Mouse (Mus musculus): ENCODE results near the gene Rars.
A peak's percentile ranks its signal among the peaks of the same experiment; 100 is the strongest.
"Not testable (repeated sequence)": the region's sequence is repeated elsewhere in the genome, so short reads cannot be mapped to it uniquely, and the experiment has no call there.

Rars gene

GRCm38 (mm10) chr11:35852731-35853130 is 18.4 kb upstream of the Rars start:
- H3K36me3 ChIP-seq (ENCODE audit: control insufficient read depth, insufficient read depth, low read length, poor library complexity, severe bottlenecking), result no peaks in the 10 kb centered on the region
- peak; percentile 83 for DNase-seq (ENCODE audit: low read depth, low spot score)
- H3K27me3 ChIP-seq (ENCODE audit: control insufficient read depth, insufficient read depth, low read length, poor library complexity, severe bottlenecking), result no peaks in the 10 kb centered on the region

DNA sequence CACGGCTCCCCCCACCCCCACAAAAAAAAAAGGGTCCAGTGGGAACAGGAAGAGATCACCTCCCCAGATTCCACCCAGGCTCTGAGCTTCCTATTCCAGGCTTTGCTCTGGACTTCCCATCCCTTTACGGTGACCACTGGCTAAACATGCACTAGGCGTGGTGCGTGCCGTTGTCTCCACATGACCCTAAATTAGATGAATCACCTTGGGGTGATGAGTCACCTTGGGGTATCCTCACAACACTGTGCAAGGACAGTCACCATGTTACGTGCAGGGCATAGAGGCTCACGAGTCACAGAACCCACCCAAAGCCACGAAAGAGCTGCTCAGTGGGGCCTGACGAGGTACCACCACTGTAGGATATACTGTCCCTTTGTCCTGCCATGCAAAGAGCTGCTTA is 10.0 kb upstream of the Rars start:
- DNase-seq (ENCODE audit: low read depth, low spot score), result no peak
- no peaks in the 10 kb centered on the region for H3K27me3 ChIP-seq (ENCODE audit: control insufficient read depth, insufficient read depth, low read length, poor library complexity, severe bottlenecking)
- H3K36me3 ChIP-seq (ENCODE audit: control insufficient read depth, insufficient read depth, low read length, poor library complexity, severe bottlenecking), result no peaks in the 10 kb centered on the region

- peak; percentile 39 for DNase-seq (ENCODE audit: low read depth, low spot score)
- not testable (repeated sequence) for H3K36me3 ChIP-seq (ENCODE audit: control insufficient read depth, insufficient read depth, low read length, poor library complexity, severe bottlenecking); H3K27me3 ChIP-seq (ENCODE audit: control insufficient read depth, insufficient read depth, low read length, poor library complexity, severe bottlenecking)
These were observed 8.3 kb upstream of the Rars start for GRCm38 (mm10) chr11:35842560-35842959.

DNA sequence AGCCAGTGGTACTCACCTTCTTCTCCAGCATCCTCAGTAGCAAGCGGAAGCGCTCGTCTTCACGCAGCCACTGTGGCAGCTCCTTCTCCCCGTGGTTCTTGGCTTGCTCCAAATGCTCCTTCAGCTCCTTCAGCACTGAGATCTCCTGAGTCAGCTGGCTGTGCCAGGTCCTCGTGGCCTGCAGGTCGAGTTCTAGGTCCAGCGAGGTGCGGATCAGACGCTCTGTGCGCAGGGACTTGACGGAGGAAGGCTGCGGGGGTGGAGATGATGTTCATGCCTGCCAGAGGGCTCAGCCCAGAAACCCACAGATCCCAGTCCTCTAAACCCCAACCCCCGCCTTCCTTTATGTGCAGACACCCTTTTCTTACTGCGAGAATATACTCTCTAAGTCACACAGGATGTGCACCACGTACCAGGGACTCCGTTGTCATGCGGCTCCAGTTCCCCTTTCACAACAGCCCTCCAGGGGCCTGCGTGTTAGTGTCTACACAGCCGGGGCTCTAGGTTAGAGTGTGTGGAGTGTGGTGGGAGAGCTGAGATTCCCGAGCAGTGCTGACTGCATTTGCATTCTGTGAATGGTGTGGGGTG is 7.5 kb upstream of the Rars start:
- DNase-seq (ENCODE audit: low read depth, low spot score), result peak; percentile 76
- Histone ChIP-seq H3K27me3 (ENCODE audit: control insufficient read depth, insufficient read depth, low read length, poor library complexity, severe bottlenecking) (no peaks in the 10 kb centered on the region), H3K36me3 (ENCODE audit: control insufficient read depth, insufficient read depth, low read length, poor library complexity, severe bottlenecking) (no peaks in the 10 kb centered on the region)

DNA sequence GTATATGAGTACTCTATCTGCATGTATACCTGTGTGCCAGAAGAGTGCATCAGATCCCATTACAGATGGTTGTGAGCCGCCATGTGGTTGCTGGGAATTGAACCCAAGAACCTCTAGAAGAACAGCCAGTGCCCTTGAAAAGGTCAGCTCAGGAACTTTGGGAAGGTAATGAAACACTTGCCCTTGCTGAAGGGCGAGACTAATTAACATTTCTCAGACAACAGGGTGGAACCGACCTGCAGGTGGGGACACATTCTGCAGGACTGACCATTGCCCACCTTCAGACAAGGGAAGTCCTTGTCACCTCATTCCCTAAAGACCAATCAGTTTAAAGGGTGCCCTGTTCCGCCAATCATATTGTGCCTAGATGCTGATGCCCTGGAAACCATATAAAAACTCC is 6.5 kb upstream of the Rars start:
- not testable (repeated sequence) for H3K27me3 ChIP-seq (ENCODE audit: control insufficient read depth, insufficient read depth, low read length, poor library complexity, severe bottlenecking); H3K36me3 ChIP-seq (ENCODE audit: control insufficient read depth, insufficient read depth, low read length, poor library complexity, severe bottlenecking); DNase-seq (ENCODE audit: low read depth, low spot score)

DNA sequence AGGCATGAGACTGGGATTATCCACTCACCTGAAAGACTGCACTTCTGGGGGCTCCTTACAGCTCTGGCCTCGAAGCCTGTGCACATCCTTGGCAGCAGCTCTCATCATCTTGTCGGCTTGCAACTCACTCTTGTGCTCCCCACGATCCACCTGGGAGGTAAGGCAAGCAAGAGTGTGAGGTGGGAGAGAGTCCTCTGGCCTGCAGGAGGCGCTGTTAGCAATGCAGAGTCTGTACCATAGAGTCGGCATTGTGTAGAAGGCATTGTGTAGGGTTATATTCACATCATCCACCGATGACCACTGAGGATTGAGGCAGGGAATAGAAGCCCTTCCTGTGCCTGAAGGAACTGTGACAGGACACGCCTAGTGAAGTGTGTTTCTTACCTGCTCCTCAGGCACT is 6.0 kb upstream of the Rars start:
- no peaks in the 10 kb centered on the region for H3K27me3 ChIP-seq (ENCODE audit: control insufficient read depth, insufficient read depth, low read length, poor library complexity, severe bottlenecking)
- DNase-seq (ENCODE audit: low read depth, low spot score), result peak; percentile 50
- no peaks in the 10 kb centered on the region for H3K36me3 ChIP-seq (ENCODE audit: control insufficient read depth, insufficient read depth, low read length, poor library complexity, severe bottlenecking)

DNA sequence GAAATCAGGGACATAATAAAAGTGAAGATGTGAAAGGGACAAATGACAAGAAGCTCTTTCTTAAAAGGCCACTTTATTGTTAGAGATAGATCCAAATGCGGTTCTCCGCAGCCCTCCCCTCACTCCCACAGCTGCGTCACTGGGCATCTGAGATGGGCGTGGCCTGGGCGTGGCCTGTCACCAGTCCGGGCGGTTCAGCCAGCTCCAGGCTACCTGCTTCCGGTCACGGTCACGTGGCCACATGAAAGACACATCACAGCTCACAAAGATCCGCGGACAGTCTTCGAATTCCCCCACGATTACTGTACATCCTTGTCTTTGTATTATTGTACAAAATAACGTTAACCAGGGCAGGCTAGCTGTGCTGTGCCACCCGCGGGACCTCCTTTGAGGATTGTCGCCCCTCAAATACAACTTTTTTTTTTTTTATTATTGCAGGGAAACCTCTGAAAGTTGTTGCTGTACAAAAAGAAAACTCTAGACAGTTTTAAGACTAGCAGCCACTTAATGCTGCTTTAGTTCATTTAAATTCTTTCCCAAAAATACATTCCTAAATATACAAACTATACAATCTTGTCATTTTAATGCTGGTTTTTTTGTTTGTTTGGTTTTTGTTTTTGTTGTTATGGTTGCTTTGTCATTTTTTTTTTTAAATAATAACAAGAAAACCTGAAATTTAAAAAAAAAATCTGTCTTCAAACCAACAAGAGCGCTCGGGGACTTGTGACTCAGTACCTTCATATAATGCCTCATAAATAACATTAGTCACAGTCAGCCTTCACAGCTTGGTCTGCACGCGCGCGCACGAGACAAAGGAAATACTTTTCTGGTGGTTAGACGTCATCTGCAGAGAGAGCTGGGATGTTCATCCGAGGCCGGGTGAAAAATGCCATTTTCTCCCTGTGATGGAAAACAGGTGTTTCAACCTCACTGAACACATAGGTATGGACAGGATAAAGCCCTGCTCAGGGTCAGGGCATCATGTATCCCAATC is 4.3 kb upstream of the Rars start:
- no peaks in the 10 kb centered on the region for H3K27me3 ChIP-seq (ENCODE audit: control insufficient read depth, insufficient read depth, low read length, poor library complexity, severe bottlenecking)
- H3K36me3 ChIP-seq (ENCODE audit: control insufficient read depth, insufficient read depth, low read length, poor library complexity, severe bottlenecking), result no peaks in the 10 kb centered on the region
- DNase-seq (ENCODE audit: low read depth, low spot score), result peak; percentile 92

DNA sequence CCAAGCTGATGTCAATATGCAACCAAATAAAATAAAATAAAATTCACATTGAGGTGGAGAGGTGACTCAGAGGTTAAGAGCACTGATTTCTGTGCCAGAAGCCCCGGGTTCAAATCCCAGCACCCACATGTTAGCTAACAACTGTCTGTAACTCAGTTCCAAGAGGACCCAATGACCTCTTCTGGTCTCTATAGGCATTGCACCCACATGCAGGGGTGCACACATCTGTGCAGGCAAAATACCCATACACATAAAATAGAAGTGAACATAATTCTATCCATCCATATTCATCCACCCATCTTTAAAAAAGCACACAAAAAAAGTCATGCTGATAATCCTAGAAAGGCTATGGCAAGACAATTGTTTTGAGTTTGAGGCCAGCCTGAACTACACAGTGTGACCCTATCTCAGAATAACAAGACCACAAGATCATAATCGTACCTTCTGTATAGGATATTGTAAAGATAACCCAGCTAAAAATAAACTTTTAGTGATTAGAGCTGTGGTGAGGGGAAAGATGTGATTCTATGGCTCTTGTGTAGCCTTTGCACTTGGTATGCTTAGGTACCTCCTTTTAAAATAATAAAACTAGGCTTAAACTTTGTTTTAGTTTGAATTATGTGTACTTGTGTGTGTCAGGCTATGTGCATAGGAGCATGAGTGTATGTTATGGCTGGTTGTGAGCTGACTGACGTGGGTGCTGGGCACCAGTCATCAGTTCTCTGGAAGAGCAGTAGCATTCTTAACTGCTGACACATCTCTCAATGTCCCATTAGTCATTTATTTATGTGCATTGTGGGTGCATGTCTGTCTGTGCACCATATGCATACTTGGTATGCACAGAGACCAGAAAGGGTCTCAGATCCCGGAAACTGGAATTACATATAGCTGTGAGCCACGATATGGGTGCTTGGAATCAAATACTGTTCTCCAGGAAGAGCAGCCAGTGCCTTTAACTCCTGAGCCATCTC is 3.1 kb upstream of the Rars start:
- Histone ChIP-seq H3K36me3 (ENCODE audit: control insufficient read depth, insufficient read depth, low read length, poor library complexity, severe bottlenecking) (no peaks in the 10 kb centered on the region), H3K27me3 (ENCODE audit: control insufficient read depth, insufficient read depth, low read length, poor library complexity, severe bottlenecking) (no peaks in the 10 kb centered on the region)
- DNase-seq (ENCODE audit: low read depth, low spot score), result no peak

- DNase-seq (ENCODE audit: low read depth, low spot score), result no peak
- Histone ChIP-seq H3K36me3 (ENCODE audit: control insufficient read depth, insufficient read depth, low read length, poor library complexity, severe bottlenecking) (peaks cover 7% of the 10 kb centered on the region), H3K27me3 (ENCODE audit: control insufficient read depth, insufficient read depth, low read length, poor library complexity, severe bottlenecking) (no peaks in the 10 kb centered on the region)
These were observed 1.0 kb downstream of the Rars start for GRCm38 (mm10) chr11:35833270-35833669.

GRCm38 (mm10) chr11:35832139-35832538 is 2.2 kb downstream of the Rars start:
- Histone ChIP-seq H3K27me3 (ENCODE audit: control insufficient read depth, insufficient read depth, low read length, poor library complexity, severe bottlenecking) (no peaks in the 10 kb centered on the region), H3K36me3 (ENCODE audit: control insufficient read depth, insufficient read depth, low read length, poor library complexity, severe bottlenecking) (peaks cover 13% of the 10 kb centered on the region)
- DNase-seq (ENCODE audit: low read depth, low spot score), result no peak

DNA sequence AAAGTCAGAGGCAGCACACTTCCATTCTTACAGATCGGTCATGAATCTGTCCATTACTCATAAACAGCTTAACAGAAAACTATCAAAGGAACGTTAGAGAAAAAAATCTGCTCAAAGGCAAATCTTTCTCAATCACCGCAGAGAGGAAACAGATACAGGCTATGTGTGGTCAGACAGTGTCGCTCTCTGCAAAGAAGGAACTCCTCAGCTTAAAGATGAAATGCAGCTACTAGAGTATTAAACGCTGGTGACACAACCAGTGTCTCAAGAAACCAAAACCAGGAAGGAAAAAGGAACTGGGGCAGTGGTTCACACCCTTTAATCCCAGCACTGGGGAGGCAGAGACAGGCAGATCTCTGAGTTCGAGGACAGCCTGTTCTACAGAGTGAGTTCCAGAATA is 6.6 kb downstream of the Rars start:
- peaks cover 25% of the 10 kb centered on the region for H3K36me3 ChIP-seq (ENCODE audit: control insufficient read depth, insufficient read depth, low read length, poor library complexity, severe bottlenecking)
- no peaks in the 10 kb centered on the region for H3K27me3 ChIP-seq (ENCODE audit: control insufficient read depth, insufficient read depth, low read length, poor library complexity, severe bottlenecking)
- no peak for DNase-seq (ENCODE audit: low read depth, low spot score)

DNA sequence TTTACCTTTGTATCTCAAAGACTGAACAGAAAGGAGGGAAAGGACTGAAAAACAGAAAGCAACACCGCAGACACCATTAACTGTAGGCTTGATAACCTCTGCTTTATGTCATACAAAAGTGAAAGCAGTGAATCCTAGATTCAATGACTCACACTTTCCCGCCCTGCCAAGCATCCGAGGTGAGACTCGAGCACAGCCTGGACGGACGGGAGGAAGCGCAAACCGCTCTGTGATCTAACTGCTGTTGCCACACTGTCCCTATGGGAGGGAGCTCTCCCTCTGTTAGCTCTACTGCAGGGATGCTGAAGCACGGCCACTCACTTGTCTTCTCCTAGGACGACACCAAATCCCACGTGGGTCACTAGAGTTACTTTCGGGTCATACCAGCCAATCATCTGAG is 18.0 kb downstream of the Rars start:
- no peak for DNase-seq (ENCODE audit: low read depth, low spot score)
- H3K36me3 ChIP-seq (ENCODE audit: control insufficient read depth, insufficient read depth, low read length, poor library complexity, severe bottlenecking), result peaks cover 23% of the 10 kb centered on the region
- no peaks in the 10 kb centered on the region for H3K27me3 ChIP-seq (ENCODE audit: control insufficient read depth, insufficient read depth, low read length, poor library complexity, severe bottlenecking)

DNA sequence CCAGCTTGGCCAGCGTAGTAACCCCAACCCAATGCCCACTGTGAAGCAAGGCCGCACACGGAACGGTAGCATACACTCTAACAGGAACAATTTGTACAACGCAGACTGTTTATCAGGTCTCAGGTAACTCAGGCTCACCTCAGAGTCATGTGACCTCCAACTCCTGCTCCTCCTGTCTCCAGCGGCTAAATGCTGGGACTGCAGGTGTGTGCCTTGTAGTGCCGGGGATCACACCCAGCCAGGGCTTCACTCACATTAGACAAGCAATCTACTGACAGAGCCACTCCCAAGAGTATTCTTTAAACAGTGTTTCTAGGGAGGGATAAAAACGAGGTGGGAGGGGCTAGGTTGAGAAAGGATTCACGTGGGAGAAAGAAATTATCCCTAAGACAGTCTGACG is 22.8 kb downstream of the Rars start:
- H3K36me3 ChIP-seq (ENCODE audit: control insufficient read depth, insufficient read depth, low read length, poor library complexity, severe bottlenecking), result peaks cover 16% of the 10 kb centered on the region

DNA sequence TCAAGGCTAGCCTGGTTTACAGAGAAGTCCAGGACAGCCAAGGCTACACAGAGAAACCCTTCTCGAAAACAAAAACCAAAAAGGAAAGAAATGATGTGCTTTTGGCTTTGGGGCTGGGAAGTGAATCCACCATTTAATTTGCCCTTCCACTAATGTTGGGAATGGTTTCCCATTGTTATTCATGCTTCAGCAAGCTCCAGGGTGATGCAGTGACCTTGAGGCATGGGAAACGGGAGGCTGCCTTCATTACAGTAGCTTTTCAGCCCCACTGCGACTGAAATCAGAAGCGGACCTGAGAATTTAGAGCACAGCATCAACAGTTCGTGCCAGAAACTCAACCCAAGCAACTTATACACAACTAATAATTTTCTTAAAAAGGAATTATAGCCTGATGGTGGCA is 33.0 kb downstream of the Rars start:
- Histone ChIP-seq H3K27me3 (ENCODE audit: control insufficient read depth, insufficient read depth, low read length, poor library complexity, severe bottlenecking) (no peaks in the 10 kb centered on the region), H3K36me3 (ENCODE audit: control insufficient read depth, insufficient read depth, low read length, poor library complexity, severe bottlenecking) (no peaks in the 10 kb centered on the region)
- no peak for DNase-seq (ENCODE audit: low read depth, low spot score)

More for the DNA sequence above, 22.8 kb downstream of the Rars start:
- no peaks in the 10 kb centered on the region for H3K27me3 ChIP-seq (ENCODE audit: control insufficient read depth, insufficient read depth, low read length, poor library complexity, severe bottlenecking)
- no peak for DNase-seq (ENCODE audit: low read depth, low spot score)
